Mouse (Mus musculus) mouse embryonic stem cell (cell line): ENCODE measurements around the gene Mypop.

Experiments
- in situ Hi-C, 2 experiments: fragments of 300-500 bp; cut with MboI; formaldehyde crosslinking; loops; 1 replicate in 1 of 2; 3 replicates in 1 of 2; pipeline ENCODE4 v1.14.3; 2019 to 2020; ENCODE audit warnings: low sequenced_read_pairs in 2 of 2, low pct_unique_long_range_greater_than_20kb in 1 of 2, mixed read lengths in 1 of 2; ENCODE audit not compliant: unreplicated experiment in 1 of 2

Mypop gene

DNA sequence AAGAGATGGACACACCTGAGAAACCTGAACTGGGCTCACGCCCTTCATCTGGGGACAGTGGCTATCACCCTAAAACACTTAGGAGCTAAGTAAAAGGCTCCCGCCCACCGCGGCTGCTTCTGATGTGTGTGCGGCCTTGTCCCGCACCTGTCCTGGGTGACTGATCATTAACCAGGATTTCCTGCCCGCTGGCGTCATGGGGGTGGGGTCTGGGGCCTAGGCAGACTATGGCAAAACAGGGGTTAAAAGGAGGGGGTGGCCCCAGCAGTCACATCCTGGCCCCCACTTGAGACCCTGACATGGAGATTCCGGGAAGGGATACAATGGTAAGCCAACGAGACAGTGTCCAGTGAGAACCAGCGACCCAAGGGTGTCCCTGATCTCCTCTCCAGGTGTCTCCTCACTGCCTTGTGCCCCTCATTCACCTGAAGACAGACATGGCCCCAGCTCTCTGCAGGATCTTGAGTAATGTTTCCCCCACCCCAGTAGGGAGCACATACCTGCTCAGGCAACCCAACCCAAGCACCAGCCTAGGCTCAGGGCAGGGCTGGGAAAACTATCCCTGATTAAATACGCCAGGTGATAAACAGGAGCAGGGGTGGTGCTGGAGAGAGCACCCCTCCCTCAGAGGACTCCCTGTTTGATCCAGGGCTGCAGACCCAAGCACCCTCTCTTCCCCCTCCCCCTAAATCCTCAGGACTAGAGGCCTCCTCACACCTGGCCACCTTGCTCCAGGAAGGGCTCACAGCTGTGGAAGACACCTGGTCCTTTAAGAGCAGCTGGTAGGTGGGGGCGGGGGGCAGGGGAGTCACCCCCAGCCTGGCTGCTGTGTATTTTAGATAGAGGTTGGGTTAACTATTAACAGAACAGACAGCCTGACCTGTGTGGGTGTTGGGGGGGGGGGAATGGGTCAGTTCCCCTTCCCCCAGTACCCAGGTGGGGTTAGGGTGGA is 16.3 kb downstream of the Mypop start:
- in situ Hi-C loops = no loop called here

- in situ Hi-C loops = no loop called here
These were observed 19.5 kb downstream of the Mypop start for GRCm38 (mm10) chr7:19010581-19010980.

GRCm38 (mm10) chr7:19012025-19012621 is 21.1 kb downstream of the Mypop start:
- in situ Hi-C loops = no loop called here

- in situ Hi-C loops = no loop called here
These were observed 21.8 kb downstream of the Mypop start for GRCm38 (mm10) chr7:19012882-19013281.

- in situ Hi-C loops = no loop called here
These were observed 23.4 kb downstream of the Mypop start for GRCm38 (mm10) chr7:19014452-19014851.

GRCm38 (mm10) chr7:19016042-19016441 is 25.0 kb downstream of the Mypop start:
- in situ Hi-C loops = no loop called here

- in situ Hi-C loops = no loop called here
These were observed 26.9 kb downstream of the Mypop start for GRCm38 (mm10) chr7:19017909-19018308.

GRCm38 (mm10) chr7:19021048-19021447 is 30.0 kb downstream of the Mypop start:
- in situ Hi-C loops = no loop called here

GRCm38 (mm10) chr7:19022189-19022958 is 31.3 kb downstream of the Mypop start:
- in situ Hi-C loops = no loop called here

DNA sequence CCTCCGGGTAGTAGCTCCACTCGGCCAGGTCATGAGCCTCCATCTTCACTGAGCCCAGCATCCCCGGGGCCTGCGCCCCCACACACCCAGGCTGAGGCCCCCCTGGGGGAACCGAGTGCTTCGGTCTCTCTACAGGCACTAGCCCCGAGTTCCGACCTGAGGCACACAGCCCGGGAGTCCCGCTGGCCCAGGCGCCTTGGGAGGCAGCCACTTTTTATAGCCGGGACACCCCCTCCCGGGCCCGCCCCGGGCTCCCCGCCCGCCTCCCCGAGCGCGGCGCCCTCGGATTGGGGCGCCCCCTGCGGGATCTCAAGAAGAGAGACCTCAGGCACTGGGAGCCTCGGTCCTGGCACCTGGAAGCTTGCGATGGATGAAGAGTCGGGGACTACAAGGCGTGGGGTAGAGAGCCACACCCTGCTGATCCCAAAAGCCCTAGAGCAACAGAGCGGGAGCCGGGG is 32.3 kb downstream of the Mypop start, which contains the start of gene Foxa3:
Gene Foxa3, minus strand, starts transcription at position 182 of the 458 bp plus-strand sequence.
- in situ Hi-C loops = no loop called here

DNA sequence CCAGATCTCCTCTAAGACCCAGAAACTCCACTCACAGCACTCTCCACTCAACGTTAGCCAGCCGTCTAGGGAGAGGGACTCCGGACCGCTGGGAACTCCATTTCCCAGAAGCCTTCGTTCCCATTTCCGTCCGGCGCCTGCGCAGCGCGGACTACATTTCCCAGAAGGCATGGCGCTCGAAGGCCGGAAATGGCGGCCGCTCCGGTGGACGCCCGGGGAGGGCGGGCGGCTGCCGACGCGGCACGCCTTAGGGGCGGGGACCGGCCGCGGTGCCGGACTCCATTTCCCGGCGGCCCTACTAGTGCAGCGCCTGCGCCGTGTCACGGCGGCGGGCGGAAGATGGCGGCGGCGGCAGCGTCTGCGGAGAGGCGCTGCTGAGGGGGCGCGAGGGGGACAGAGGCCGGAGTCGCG is 33.1 kb downstream of the Mypop start, which contains the start of gene Sympk:
Gene Sympk, plus strand, starts transcription at position 282 of the 411 bp plus-strand sequence.
- in situ Hi-C loops = no loop called here

GRCm38 (mm10) chr7:19024581-19025255 is 33.7 kb downstream of the Mypop start:
- in situ Hi-C loops = no loop called here

DNA sequence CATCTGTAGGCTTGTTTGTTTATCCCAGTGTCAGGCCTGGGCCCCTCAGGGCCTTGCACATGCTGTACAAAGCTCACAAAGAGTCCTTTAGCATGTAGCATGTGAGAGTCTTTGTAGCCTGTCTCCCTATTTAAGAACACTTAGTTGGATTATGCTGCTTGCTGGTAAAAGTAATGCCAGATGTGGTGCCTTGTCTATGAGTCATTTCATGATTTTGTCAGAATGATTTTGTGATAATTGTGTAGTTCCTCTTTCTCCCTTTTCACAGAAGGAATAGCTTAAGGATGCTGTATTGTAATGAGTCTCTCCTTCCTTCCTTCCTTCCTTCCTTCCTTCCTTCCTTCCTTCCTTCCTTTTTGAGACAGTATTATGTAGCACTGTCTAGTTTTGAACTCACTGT is 37.0 kb downstream of the Mypop start:
- in situ Hi-C loops = no loop called here

DNA sequence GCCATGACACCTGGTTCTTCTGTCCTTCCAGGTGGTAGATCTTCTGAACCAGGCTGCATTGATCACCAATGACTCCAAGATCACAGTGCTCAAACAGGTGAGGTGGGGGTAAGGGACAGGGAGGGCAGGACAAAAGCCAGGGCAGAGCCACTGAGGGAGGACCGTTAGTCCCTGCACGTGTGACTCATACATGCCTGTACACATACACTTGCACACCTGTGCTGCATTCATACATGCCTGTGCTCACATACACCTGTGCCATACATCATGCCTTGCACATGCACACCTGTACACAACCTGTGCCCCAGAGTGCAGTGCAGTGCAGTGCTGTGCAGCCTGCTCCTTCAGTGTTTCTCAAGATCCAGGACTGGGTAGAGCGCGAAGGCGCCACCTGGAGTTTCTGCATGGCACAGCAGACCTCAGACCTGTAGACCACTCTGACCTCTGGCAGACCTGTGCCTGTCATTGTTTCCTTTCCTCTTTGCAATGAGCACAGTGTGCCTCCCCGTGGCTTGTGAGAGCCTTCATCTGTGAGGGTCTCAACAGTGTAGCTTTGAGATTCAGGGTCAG is 38.1 kb downstream of the Mypop start:
- in situ Hi-C loops = no loop called here

GRCm38 (mm10) chr7:19031641-19032040 is 40.6 kb downstream of the Mypop start:
- in situ Hi-C loops = no loop called here

DNA sequence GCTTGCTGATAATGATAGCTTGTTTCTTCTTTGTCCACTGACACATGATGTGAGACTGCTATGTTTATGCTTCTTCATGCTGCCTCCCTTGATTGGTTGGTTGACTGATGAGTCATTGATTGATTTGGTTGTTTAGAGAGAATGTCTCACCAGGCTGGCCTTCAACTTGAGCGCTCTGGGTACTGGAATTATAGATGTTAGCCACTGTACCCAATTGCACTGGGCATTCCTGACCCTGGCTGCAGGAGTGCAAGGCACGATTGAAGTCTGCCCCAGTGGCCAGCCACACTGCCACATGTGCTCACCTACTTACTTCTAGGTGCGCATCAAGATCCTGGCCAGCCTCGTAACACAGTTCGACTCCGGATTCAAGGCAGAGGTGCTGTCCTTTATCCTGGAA is 53.6 kb downstream of the Mypop start:
- in situ Hi-C loops = no loop called here

DNA sequence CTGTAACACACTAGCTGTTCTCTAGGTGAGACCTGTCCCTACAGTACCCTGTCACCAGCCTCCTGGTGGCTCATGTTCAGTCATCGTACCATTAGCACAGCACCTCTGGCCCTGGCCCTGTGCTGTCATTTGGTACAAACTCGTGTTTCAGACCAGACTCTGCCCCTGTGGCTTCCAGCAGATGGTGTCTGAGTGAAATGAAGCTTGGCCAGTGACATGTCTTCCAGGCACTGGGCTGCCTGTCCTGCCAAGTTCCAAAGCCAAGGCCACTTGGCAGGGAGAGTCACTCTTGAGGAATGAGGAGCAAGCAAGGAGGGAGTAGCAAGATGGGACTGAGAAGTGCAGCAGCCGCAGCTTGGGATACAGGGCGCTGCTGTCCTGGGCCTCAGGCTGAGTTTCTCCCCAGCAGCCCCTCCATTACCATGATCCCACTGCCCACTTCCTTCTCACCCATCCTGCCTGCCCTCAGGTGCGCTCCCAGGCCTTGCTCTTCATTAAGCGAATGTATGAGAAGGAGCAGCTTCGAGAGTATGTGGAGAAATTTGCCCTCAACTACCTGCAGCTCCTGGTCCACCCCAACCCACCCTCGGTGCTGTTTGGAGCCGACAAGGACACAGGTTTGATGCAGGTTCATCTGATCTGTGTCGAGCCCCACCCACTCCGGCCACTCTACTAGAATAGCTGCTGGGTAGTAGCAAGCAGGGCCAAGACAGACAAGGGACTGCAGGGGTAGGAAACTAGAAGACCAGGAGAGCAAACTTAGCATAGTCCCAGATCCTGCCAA is 55.4 kb downstream of the Mypop start:
- in situ Hi-C loops = no loop called here
